Mouse (Mus musculus) stomach, embryonic 14.5 days (tissue): ENCODE data around the gene Stk11. TPM values are rescaled to one million over a fixed set of nuclear protein-coding genes. Genes with fewer than 3 reads are reported as not detected.

Source experiments
- ATAC-seq: fragments of 200-750 bp; cut with Nextera tagmentation; 2 replicates; pipeline ENCODE4 v1.8.0; 2017; ENCODE audit warnings: low read depth, moderate TSS enrichment; ENCODE audit not compliant: insufficient number of reproducible peaks, insufficient read depth, low FRiP score
- H3K27ac ChIP-seq: fragments of 300-500 bp; sonication (generic); 2 replicates; pipeline ENCODE4 v1.5.1; 2014; ENCODE audit warnings: mild to moderate bottlenecking, low read length, moderate library complexity, mixed read lengths
- H3K27me3 ChIP-seq: fragments of 300-500 bp; sonication (generic); 2 replicates; pipeline ENCODE4 v1.6.1; 2014; ENCODE audit warnings: low read length, control low read depth, mixed read lengths; ENCODE audit not compliant: control insufficient read depth, insufficient read depth
- H3K36me3 ChIP-seq: fragments of 300-500 bp; sonication (generic); 2 replicates; pipeline ENCODE4 v1.6.1; 2014; ENCODE audit warnings: mild to moderate bottlenecking, control low read depth, low read length, moderate library complexity, mixed read lengths; ENCODE audit not compliant: control insufficient read depth, insufficient read depth
- H3K4me1 ChIP-seq: fragments of 300-500 bp; sonication (generic); 2 replicates; pipeline ENCODE4 v1.6.1; 2014; ENCODE audit warnings: low read length, control low read depth, mixed read lengths; ENCODE audit not compliant: control insufficient read depth, insufficient read depth
- H3K4me2 ChIP-seq: fragments of 300-500 bp; sonication (generic); replicated peaks from 2 replicates; pipeline ENCODE4 v1.6.1; 2014; ENCODE audit warnings: low read depth, low read length, control low read depth
- H3K4me3 ChIP-seq: fragments of 300-500 bp; sonication (generic); 2 replicates; pipeline ENCODE4 v1.5.1; 2014; ENCODE audit warnings: low read depth, low read length, control low read depth
- H3K9ac ChIP-seq: fragments of 300-500 bp; sonication (generic); replicated peaks from 2 replicates; pipeline ENCODE4 v1.6.1; 2014; ENCODE audit warnings: low read depth, mild to moderate bottlenecking, control low read depth, low read length, moderate library complexity, mixed read lengths
- H3K9me3 ChIP-seq: fragments of 300-500 bp; sonication (generic); 2 replicates; pipeline ENCODE4 v1.6.1; 2016; ENCODE audit warnings: low read depth, low read length, control low read depth; ENCODE audit not compliant: control insufficient read depth
- WGBS: fragments of 180-500 bp; shearing (Covaris S2); extraction: QIAGEN DNeasy Blood & Tissue Kit; methylation state at CpG from one replicate; pipeline ENCODE4 v1.1.7; 2014; 5-methylcytosine and 5-hydroxymethylcytosine counted together
- polyA plus RNA-seq: library from polyadenylated mRNA; unstranded; fragments of >200 nt; fragmentation: Nextera tagmentation; extraction: Ambion mirVana; gene quantifications from 2 replicates; pipeline ENCODE4 v1.2.1, GENCODE M21; 2014

The Stk11 gene
- 25.2 and 25.9 TPM in 2 replicates for polyA plus RNA-seq

DNA sequence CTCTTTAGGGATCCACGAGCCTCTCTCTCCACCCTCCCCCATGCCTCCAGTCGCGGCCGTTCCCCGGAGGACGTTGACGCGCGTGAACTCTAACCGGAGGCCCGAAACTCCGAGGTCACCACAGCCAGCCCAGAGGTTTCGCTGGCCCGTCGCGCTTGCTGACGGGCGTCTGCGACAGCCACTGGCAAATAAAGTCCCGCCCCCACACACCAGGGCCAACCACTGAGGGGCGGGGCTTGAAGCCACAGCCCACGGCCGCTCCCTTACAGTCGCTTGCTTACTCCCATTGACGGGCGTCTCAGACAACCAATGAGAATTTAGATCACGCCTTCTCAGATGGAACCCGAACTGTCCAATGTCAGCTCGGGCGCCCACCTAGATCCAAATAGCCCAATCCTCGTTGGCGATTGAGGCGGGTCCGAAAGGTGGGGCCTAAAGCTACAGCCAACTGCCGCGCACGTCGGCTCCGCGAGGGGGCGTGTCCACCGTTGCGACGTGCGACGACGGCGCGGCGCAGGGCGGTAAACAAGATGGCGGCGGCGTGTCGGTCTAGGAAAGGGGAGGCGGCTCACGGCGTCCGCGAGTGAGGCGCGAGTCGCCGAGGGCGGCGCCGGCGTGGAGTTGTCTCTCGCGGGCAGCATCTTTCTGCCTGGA is at the start of gene Stk11:
TSS of gene Stk11 (plus strand) at position 514 of the 654 bp plus-strand sequence.
- peak within 1 kb of the TSS; percentile 76 for H3K27ac ChIP-seq
- H3K4me1 ChIP-seq: peaks cover 19% of the 10 kb centered on the region
- H3K4me2 ChIP-seq: peak within 1 kb of the TSS; percentile 62
- H3K36me3 ChIP-seq: peaks cover 14% of the 10 kb centered on the region; the same call in 1 of the 2 replicates
- under 1% methylated on average over 70 of the region's 70 CpGs for WGBS
- ATAC-seq: peak; percentile 99
- H3K9me3 ChIP-seq: no peaks in the 10 kb centered on the region
- H3K9ac ChIP-seq: peak within 1 kb of the TSS; percentile 88
- no peaks in the 10 kb centered on the region for H3K27me3 ChIP-seq
- peak within 1 kb of the TSS; percentile 78 for H3K4me3 ChIP-seq

DNA sequence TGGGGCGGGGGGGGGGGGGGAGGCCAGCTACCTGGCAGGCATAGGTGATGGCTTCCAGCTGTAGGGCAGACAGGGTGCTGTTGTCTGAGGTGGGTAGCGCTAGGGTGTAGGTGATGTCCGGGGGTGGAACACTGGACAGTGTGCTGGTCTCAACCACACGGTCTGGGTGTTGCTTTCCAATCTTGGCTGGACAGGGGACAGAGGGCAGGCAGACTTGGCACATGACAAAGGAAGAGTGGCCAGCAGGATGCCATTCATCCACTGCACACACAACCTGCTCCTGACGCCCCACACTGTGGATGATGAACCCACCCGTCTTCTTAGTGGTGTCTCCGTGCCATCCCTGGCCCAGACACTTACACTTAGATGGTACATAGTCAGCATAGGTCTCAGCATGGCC is 46.4 kb upstream of the Stk11 start:
- H3K4me2 ChIP-seq: no peak overlapping the region
- H3K4me3 ChIP-seq: no peak overlapping the region
- H3K9ac ChIP-seq: no peak overlapping the region
- WGBS: 84% methylated on average over 6 of the region's 7 CpGs
- H3K27me3 ChIP-seq: no peaks in the 10 kb centered on the region
- no peak for ATAC-seq
- H3K4me1 ChIP-seq: peaks cover 13% of the 10 kb centered on the region
- peaks cover 2% of the 10 kb centered on the region; the same call in 1 of the 2 replicates for H3K36me3 ChIP-seq
- no peak overlapping the region for H3K27ac ChIP-seq
- no peaks in the 10 kb centered on the region for H3K9me3 ChIP-seq

DNA sequence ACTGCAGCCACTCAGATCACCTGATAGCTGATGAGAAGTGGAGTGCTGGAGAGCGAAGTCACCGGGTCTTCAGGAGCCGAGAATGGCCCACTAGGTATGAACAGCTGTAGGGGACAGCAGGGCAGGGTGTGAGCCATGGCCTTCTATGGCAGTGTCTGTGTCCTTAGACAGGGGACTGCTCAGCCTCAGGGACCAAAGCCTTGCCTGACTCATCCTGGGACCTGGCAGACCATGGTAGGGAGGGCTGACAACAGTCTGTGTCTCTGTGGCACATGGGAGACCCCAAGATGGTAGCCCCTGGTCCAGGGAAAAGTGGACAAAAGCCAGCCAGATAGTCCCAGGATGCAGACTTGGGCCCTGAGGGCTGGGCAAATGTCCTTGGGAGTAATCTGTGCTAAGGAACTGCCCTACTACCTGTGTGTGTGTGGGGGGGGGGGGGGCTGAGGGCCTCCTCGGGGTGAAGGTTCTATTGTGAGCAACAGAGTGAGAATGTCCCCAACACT is 45.6 kb upstream of the Stk11 start:
- WGBS: 91% methylated on average over 4 of the region's 4 CpGs
- no peak overlapping the region for H3K4me2 ChIP-seq
- no peak overlapping the region for H3K27ac ChIP-seq
- H3K9ac ChIP-seq: no peak overlapping the region
- no peaks in the 10 kb centered on the region for H3K9me3 ChIP-seq
- no peak overlapping the region for H3K4me3 ChIP-seq
- peaks cover 1% of the 10 kb centered on the region; the same call in 1 of the 2 replicates for H3K36me3 ChIP-seq
- H3K27me3 ChIP-seq: no peaks in the 10 kb centered on the region
- peaks cover 15% of the 10 kb centered on the region for H3K4me1 ChIP-seq
- ATAC-seq: no peak

DNA sequence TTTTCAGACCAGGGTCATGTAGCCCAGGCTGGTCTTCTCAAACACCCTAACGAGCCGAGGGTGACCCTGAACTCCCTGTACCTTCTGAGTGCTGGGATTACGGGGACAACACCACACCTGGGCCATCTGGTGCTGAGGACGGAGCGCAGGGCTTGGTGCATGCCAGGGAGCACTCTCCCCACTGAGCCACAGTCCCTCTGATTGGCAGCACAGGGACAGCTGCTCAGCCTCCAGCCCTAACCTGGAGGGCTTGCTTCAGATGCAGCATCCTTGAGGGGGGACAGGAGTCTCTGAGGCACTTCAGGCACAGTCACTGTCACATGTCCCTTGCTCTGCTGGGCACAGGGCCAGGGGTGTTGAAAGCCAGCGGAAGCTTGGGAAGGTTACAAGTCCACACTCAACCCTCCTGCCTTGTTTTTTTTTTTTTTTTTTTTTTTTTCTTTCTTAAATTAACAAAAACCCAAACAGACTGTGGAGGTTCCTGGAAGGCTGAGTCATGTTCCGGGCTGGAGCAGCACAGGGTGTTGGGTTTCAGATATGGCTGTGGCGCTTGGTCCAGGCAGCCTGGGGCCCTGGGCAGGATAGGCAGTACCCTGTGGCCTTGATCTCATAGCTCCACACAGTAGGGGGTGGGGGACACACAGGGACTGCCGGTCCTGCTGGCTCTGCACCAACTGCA is 44.6 kb upstream of the Stk11 start:
- H3K36me3 ChIP-seq: no peaks in the 10 kb centered on the region; the same call in 1 of the 2 replicates
- no peak overlapping the region for H3K9ac ChIP-seq
- H3K4me1 ChIP-seq: peaks cover 17% of the 10 kb centered on the region
- 60% methylated on average over 9 of the region's 9 CpGs for WGBS
- no peaks in the 10 kb centered on the region for H3K9me3 ChIP-seq
- H3K27me3 ChIP-seq: no peaks in the 10 kb centered on the region
- peak overlapping the region; percentile 84 for H3K27ac ChIP-seq
- H3K4me3 ChIP-seq: no peak overlapping the region
- no peak overlapping the region for H3K4me2 ChIP-seq
- ATAC-seq: peak; percentile 86

DNA sequence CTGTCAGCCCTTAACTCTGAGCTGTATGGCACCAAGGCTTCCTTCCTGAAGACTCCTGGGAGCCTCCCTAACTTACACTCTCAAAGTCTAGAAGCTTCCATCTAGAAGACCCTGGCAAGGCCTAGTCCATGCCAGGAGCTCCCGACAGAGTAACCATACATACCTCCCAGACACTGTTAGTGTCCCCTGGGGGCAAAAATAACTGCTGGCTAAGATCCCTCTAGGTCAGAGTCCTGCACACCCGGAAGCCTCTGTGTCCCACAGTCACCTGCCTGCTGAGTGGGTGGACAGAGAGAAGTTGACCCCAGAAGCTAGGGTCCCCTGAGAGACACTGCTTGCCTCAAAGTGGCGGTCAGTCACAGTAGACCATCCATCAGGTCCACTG is 44.1 kb upstream of the Stk11 start:
- H3K27me3 ChIP-seq: no peaks in the 10 kb centered on the region
- H3K4me1 ChIP-seq: peaks cover 17% of the 10 kb centered on the region
- H3K9ac ChIP-seq: no peak overlapping the region
- 79% methylated on average over 3 of the region's 3 CpGs for WGBS
- no peaks in the 10 kb centered on the region; the same call in 1 of the 2 replicates for H3K36me3 ChIP-seq
- no peak overlapping the region for H3K4me2 ChIP-seq
- peak overlapping the region; percentile 84 for H3K27ac ChIP-seq
- ATAC-seq: no peak
- H3K9me3 ChIP-seq: no peaks in the 10 kb centered on the region
- no peak overlapping the region for H3K4me3 ChIP-seq

DNA sequence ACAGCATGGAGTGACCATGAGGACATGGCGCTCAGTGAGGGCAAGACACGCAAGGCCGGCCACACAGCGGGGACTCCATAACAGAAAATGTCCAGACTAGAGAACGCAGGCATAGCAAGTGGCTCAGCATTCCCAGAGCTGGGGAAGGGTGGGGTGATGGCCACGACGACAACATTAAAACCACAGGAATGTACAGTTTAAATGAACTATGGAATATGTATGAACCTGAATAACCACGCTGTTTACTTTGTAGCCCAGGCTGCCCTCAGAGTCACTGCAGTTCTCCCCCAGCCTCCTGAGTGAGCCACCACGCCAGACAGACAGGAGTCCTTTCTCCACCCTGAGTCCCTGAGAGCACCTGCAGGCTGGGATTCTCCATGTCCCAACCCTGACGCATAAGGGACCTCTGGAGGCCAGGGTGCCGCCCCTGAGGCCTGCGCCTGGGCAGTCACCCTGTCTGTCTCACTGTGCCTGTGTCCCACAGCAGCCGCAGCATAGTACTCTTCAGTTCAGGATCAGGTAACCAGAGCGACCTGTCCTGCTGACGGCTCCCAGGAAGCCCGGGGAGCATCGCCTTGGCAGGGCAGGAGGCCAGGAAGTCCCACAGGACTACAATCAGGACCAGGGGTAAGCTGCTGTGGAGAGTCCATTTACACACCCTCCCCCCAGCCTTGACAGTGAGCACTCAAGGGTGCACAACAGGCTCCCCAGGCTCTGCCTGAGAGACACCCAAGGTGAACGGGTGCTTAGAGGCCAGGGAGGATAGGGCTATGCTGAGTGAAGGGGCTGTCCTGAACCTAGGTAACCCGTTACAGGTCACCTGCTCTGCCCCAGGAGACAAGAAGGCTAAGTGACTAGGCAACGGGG is 42.7 kb upstream of the Stk11 start:
- no peak for ATAC-seq
- 81% methylated on average over 20 of the region's 20 CpGs for WGBS
- H3K4me1 ChIP-seq: peaks cover 17% of the 10 kb centered on the region
- no peak overlapping the region for H3K4me2 ChIP-seq
- no peaks in the 10 kb centered on the region; the same call in 1 of the 2 replicates for H3K36me3 ChIP-seq
- H3K27ac ChIP-seq: no peak overlapping the region
- no peak overlapping the region for H3K9ac ChIP-seq
- no peaks in the 10 kb centered on the region for H3K9me3 ChIP-seq
- H3K27me3 ChIP-seq: no peaks in the 10 kb centered on the region
- no peak overlapping the region for H3K4me3 ChIP-seq

DNA sequence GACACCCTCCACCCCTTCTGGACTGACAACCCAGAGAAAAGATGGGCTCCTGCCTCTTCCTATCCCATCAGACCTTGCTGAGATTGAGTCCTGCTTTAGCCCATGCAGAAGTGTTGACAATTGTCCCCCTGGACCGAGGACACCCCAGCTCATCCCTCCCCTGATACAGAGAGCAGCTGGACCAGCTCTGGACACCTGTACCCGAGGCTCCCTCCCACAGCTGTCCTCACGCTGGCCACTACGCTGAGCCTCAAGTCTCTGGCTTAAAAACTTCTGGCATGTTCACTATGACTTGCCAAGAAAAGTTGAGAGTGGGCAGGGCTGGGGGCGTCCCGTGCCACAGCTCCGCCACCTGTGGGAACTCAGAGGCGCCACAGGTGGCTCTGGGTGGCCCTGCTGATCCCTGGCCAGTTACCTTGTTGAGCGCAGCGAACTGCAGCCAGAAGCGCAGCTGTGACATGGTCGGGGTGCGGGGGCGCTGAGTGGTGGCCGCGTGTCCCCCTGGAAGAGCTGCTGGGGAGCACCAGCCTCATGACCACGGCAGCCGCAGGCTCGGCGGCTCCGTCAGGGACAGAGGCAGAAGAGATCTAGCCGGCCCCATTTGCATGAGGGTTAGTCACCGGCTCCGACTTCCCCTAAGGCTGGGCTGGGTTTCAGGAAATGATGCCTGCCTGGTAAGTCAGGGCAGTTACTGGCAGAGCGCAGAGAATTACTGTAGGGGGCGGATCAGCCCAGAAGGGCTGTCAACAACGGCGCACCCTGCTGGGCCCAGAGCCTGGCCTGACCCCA is 40.6 kb upstream of the Stk11 start:
- 20% methylated on average over 28 of the region's 28 CpGs for WGBS
- Histone ChIP-seq H3K36me3 (no peaks in the 10 kb centered on the region; the same call in none of the 2 replicates), H3K27ac (no peak overlapping the region), H3K4me2 (peak overlapping the region; percentile 18; the same call in 1 of the 2 replicates), H3K4me1 (peaks cover 17% of the 10 kb centered on the region), H3K9me3 (no peaks in the 10 kb centered on the region), H3K4me3 (0 out of 2 replicates have a peak overlapping the region, but pooled peaks have one; percentile 5), H3K9ac (no peak overlapping the region), H3K27me3 (no peaks in the 10 kb centered on the region)
- ATAC-seq: peak; percentile 37; the same call in 1 of the 2 replicates
